ENCODE assay signal across 14 mouse cellular contexts in genomic region chr12:31294526-31294925, GRCm38 (mm10). TPM values are rescaled to one million over a fixed set of nuclear protein-coding genes. Genes with fewer than 3 reads are reported as not detected.
A peak's percentile ranks its signal among the peaks of the same experiment; 100 is the strongest.
DNase-seq lines count a peak whose midpoint lies in the region; ATAC-seq and TF ChIP-seq lines count a peak whose summit lies in the region.
"Had no signal": no experiment of that assay in that cellular context is flagged by ENCODE, and none has a peak within 500 bp of the region (broad histone marks: within the 10 kb centered on the region; RNA-seq: fewer than 3 reads in every experiment).

No protein-coding gene starts in this region.

- no peak for DNase-seq in heart, adult 9 months (ENCODE audit: low spot score in 2 of 2)
- no peak for DNase-seq in Patski (ENCODE audit: low read depth, low spot score)
- DNase-seq in large intestine, adult 2 months (ENCODE audit: low read depth, low spot score): peak; percentile 42
- no peak for DNase-seq in adrenal gland, postnatal 25 days
- DNase-seq in hindbrain, embryonic 14.5 days (ENCODE audit: low spot score): no peak
- DNase-seq in layer of hippocampus, adult 11-12 months (ENCODE audit: low spot score): no peak

- WGBS in heart, embryonic 11.5 days (ENCODE audit: insufficient replicate concordance): 52% methylated on average over 10 of the region's 10 CpGs
- WGBS in large intestine, adult 2 months: 17% methylated on average over 10 of the region's 10 CpGs
- 26% methylated on average over 10 of the region's 10 CpGs for WGBS in lung, embryonic 16.5 days
- 73% methylated on average over 10 of the region's 10 CpGs for WGBS in hindbrain, embryonic 14.5 days

- no peaks in the 10 kb centered on the region for H3K9me3 ChIP-seq in heart, embryonic 11.5 days (replicated peaks; ENCODE audit: control insufficient read depth, low read length)
- H3K9me3 ChIP-seq in lung, embryonic 16.5 days (ENCODE audit: control insufficient read depth, low read length): no peaks in the 10 kb centered on the region
- H3K9me3 ChIP-seq in hindbrain, embryonic 14.5 days (ENCODE audit: control insufficient read depth, low read length): no peaks in the 10 kb centered on the region
- H3K9me3 ChIP-seq: forebrain, embryonic 12.5 days; midbrain, embryonic 12.5 days had no signal

- POLR2A ChIA-PET in Patski (lab: Charles Lee): interaction anchor here (1.8 kb wide), 1 partner anchor 24 kb away, joined by 16 read pairs; no protein-coding TSS in a partner anchor

- in situ Hi-C loops in Patski (cut with MboI; ENCODE audit: low pct_unique_long_range_greater_than_20kb): no loop called here

- H3K4me3 ChIP-seq in heart, embryonic 11.5 days (ENCODE audit: low read depth, low read length): no peak overlapping the region
- H3K4me3 ChIP-seq in lung, embryonic 16.5 days (ENCODE audit: low read length): no peak overlapping the region
- no peak overlapping the region for H3K4me3 ChIP-seq in hindbrain, embryonic 14.5 days (replicated peaks; ENCODE audit: low read length)
- H3K4me3 ChIP-seq: forebrain, embryonic 12.5 days; midbrain, embryonic 12.5 days had no signal

- peaks cover 38% of the 10 kb centered on the region for H3K4me1 ChIP-seq in heart, embryonic 11.5 days (ENCODE audit: control insufficient read depth, insufficient read depth, low read length)
- H3K4me1 ChIP-seq in lung, embryonic 16.5 days (replicated peaks; ENCODE audit: control insufficient read depth, insufficient read depth, low read length): peaks cover 26% of the 10 kb centered on the region
- H3K4me1 ChIP-seq in hindbrain, embryonic 14.5 days (replicated peaks; ENCODE audit: control insufficient read depth, insufficient read depth, low read length): no peaks in the 10 kb centered on the region
- H3K4me1 ChIP-seq: forebrain, embryonic 12.5 days; midbrain, embryonic 12.5 days had no signal

- TF ChIP-seq CTCF in Patski (IDR thresholded peaks at IDR 0.05): no peak

- H3K27ac ChIP-seq in heart, embryonic 11.5 days (ENCODE audit: low read depth, low read length): peak overlapping the region; percentile 31
- peak overlapping the region; percentile 57 for H3K27ac ChIP-seq in lung, embryonic 16.5 days (ENCODE audit: low read length)
- no peak overlapping the region for H3K27ac ChIP-seq in hindbrain, embryonic 14.5 days
- H3K27ac ChIP-seq: forebrain, embryonic 12.5 days; midbrain, embryonic 12.5 days had no signal

- no peaks in the 10 kb centered on the region for H3K27me3 ChIP-seq in heart, embryonic 11.5 days (ENCODE audit: control insufficient read depth, insufficient read depth, low read length)
- no peaks in the 10 kb centered on the region for H3K27me3 ChIP-seq in Patski
- H3K27me3 ChIP-seq in lung, embryonic 16.5 days (ENCODE audit: control insufficient read depth, insufficient read depth, low read depth, low read length): no peaks in the 10 kb centered on the region
- H3K27me3 ChIP-seq in hindbrain, embryonic 14.5 days (ENCODE audit: control insufficient read depth, insufficient read depth, low read length): no peaks in the 10 kb centered on the region
- H3K27me3 ChIP-seq: forebrain, embryonic 12.5 days; midbrain, embryonic 12.5 days had no signal

- CTCF ChIA-PET in Patski (lab: Charles Lee): interaction anchor here (1.4 kb wide), 1 partner anchor 12 kb away, joined by 3 read pairs; no protein-coding TSS in a partner anchor

- H3K9ac ChIP-seq in heart, embryonic 11.5 days (ENCODE audit: low read depth, low read length): no peak overlapping the region
- H3K9ac ChIP-seq in lung, embryonic 16.5 days (ENCODE audit: low read length): no peak overlapping the region
- no peak overlapping the region for H3K9ac ChIP-seq in hindbrain, embryonic 14.5 days
- H3K9ac ChIP-seq: forebrain, embryonic 12.5 days; midbrain, embryonic 12.5 days had no signal

- 0 out of 2 replicates have a peak, but pooled peaks have one; percentile 19 for ATAC-seq in heart, embryonic 11.5 days (replicated peaks; ENCODE audit: insufficient number of reproducible peaks, low FRiP score, low TSS enrichment)
- peak; percentile 61 for ATAC-seq in Patski
- ATAC-seq in lung, embryonic 16.5 days (ENCODE audit: low read depth): peak; percentile 74
- no peak for ATAC-seq in hindbrain, embryonic 14.5 days (ENCODE audit: low FRiP score)

- H3K4me2 ChIP-seq in heart, embryonic 11.5 days: no peak overlapping the region
- H3K4me2 ChIP-seq in lung, embryonic 16.5 days (ENCODE audit: low read depth, low read length): 0 out of 2 replicates have a peak overlapping the region, but pooled peaks have one; percentile 16
- H3K4me2 ChIP-seq in hindbrain, embryonic 14.5 days (replicated peaks): no peak overlapping the region
- H3K4me2 ChIP-seq: forebrain, embryonic 12.5 days; midbrain, embryonic 12.5 days had no signal

- H3K36me3 ChIP-seq in heart, embryonic 11.5 days (ENCODE audit: control insufficient read depth, insufficient read depth, low read length): peaks cover 24% of the 10 kb centered on the region
- peaks cover 31% of the 10 kb centered on the region for H3K36me3 ChIP-seq in lung, embryonic 16.5 days (ENCODE audit: control insufficient read depth, insufficient read depth, low read length)
- H3K36me3 ChIP-seq in hindbrain, embryonic 14.5 days (replicated peaks; ENCODE audit: control insufficient read depth, insufficient read depth): no peaks in the 10 kb centered on the region
- H3K36me3 ChIP-seq: forebrain, embryonic 12.5 days; midbrain, embryonic 12.5 days had no signal

RNA-seq across cellular contexts. Expression of gene Lamb1, which starts 29.5 kb away (rescaled TPM):
- polyA plus RNA-seq in heart, embryonic 11.5 days (2014; fragmentation: Nextera tagmentation; extraction: Ambion mirVana): 67.4 and 92.3 TPM in 2 replicates
- 290 TPM for polyA plus RNA-seq in Patski (2021)
- 12.4 and 24.9 TPM in 2 replicates for polyA plus RNA-seq in large intestine, adult 2 months (2012; rRNA removed)
- polyA plus RNA-seq in lung, embryonic 16.5 days (2015; fragmentation: Nextera tagmentation; extraction: Ambion mirVana): 121 and 131 TPM in 2 replicates
- 133 and 138 TPM in 2 replicates for total RNA-seq in adrenal gland, postnatal 25 days (2021)
- 20.9 and 22.0 TPM in 2 replicates for polyA plus RNA-seq in hindbrain, embryonic 14.5 days (2014; fragmentation: Nextera tagmentation; extraction: Ambion mirVana)

RNA-seq across cellular contexts. Expression of gene Gm6993, which starts 54.0 kb away (rescaled TPM):
- polyA plus RNA-seq in heart, embryonic 11.5 days (2014; fragmentation: Nextera tagmentation; extraction: Ambion mirVana): not detected in 2 replicates
- not detected for polyA plus RNA-seq in Patski (2021)
- not detected in 2 replicates for polyA plus RNA-seq in large intestine, adult 2 months (2012; rRNA removed)
- polyA plus RNA-seq in lung, embryonic 16.5 days (2015; fragmentation: Nextera tagmentation; extraction: Ambion mirVana): not detected in 2 replicates
- not detected in 2 replicates for total RNA-seq in adrenal gland, postnatal 25 days (2021)
- not detected in 2 replicates for polyA plus RNA-seq in hindbrain, embryonic 14.5 days (2014; fragmentation: Nextera tagmentation; extraction: Ambion mirVana)
- total RNA-seq: heart, adult 18-20 months; layer of hippocampus, postnatal 14 days had no signal
- polyA plus RNA-seq: C2C12; cortical plate, adult 2 months; forebrain, embryonic 12.5 days; midbrain, embryonic 12.5 days had no signal

RNA-seq across cellular contexts. Expression of gene Dld, which starts 56.7 kb away (rescaled TPM):
- 207 and 218 TPM in 2 replicates for polyA plus RNA-seq in heart, embryonic 11.5 days (2014; fragmentation: Nextera tagmentation; extraction: Ambion mirVana)
- 145 TPM for polyA plus RNA-seq in Patski (2021)
- 19.9 and 26.6 TPM in 2 replicates for polyA plus RNA-seq in large intestine, adult 2 months (2012; rRNA removed)
- polyA plus RNA-seq in lung, embryonic 16.5 days (2015; fragmentation: Nextera tagmentation; extraction: Ambion mirVana): 107 and 121 TPM in 2 replicates
- 264 and 301 TPM in 2 replicates for total RNA-seq in adrenal gland, postnatal 25 days (2021)
- 125 and 138 TPM in 2 replicates for polyA plus RNA-seq in hindbrain, embryonic 14.5 days (2014; fragmentation: Nextera tagmentation; extraction: Ambion mirVana)
